Mouse (Mus musculus): ENCODE results near the gene Saxo1.

Saxo1 gene

DNA sequence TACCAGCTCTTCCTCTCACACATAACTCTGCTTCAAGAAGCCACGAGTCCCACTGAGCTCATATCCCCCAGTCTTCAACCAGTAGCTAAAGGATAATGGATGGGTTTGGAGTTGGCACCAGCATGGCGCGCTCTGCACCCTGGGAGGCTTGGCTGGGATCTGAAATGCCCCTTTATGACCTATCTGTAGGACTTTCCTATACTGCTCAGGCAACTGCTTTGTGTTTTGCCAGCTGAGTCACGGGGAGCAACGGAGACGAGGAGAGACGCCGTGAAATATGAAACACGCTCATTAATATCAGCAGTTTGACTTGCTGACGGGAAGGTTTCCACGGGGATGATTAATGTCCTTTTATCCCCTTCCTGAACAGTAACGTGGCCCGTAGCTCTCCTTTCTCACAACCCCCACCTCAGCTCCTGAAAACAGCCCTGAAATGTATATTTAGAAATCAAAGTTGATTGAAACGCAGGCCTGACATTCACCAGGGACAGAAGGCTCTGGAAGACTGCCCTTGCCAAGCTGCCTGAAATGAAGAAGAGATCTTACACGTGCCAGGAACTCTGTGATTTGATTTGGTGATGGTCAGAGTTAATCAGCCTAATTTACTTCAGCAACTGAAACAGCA is 141.6 kb downstream of the Saxo1 start:
- no peak for DNase-seq

- no peak for DNase-seq
These were observed 144.7 kb downstream of the Saxo1 start for GRCm38 (mm10) chr4:86413388-86413787.

- DNase-seq = no peak
These were observed 147.2 kb downstream of the Saxo1 start for GRCm38 (mm10) chr4:86410946-86411345.

GRCm38 (mm10) chr4:86408421-86408820 is 149.7 kb downstream of the Saxo1 start:
- DNase-seq = no peak

DNA sequence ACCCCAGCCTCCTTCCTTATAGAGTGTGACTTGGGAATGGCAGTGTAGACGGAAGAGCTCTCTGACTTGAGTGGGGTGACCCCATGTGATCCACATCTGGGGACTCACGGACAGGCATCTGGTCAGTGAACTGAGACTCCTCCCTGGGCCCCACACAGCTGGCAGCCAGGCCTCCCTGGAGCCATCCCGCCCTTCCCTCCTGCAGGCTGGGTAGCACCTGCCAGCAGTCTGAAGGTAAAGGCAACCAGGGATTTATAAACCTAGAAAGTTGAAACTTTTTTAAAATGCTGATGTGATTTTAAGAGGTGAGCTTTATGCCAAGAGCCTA is 151.0 kb downstream of the Saxo1 start:
- no peak for DNase-seq

GRCm38 (mm10) chr4:86406501-86407199 is 151.5 kb downstream of the Saxo1 start:
- no peak for DNase-seq

GRCm38 (mm10) chr4:86401116-86401515 is 157.0 kb downstream of the Saxo1 start:
- no peak for DNase-seq

DNA sequence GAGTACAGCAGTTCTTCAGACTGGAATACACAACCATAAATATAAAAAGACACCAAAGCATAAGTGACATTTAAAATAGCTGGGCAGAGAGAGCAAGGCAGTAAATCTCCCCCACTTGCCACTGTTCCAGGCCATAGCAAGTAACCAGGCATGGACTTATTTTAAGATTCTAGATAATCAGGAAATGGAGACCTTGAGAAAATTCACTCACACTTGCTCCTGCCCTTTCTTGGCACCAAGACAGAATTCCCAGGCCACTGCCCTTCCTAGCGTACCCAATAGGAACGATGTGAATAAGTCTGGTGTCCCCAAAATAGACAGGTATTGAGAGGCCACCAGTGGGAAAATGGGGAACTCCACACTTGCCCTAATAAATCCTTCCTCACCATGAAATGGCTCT is 160.7 kb downstream of the Saxo1 start:
- no peak for DNase-seq

GRCm38 (mm10) chr4:86396672-86397288 is 161.3 kb downstream of the Saxo1 start:
- DNase-seq = no peak

DNA sequence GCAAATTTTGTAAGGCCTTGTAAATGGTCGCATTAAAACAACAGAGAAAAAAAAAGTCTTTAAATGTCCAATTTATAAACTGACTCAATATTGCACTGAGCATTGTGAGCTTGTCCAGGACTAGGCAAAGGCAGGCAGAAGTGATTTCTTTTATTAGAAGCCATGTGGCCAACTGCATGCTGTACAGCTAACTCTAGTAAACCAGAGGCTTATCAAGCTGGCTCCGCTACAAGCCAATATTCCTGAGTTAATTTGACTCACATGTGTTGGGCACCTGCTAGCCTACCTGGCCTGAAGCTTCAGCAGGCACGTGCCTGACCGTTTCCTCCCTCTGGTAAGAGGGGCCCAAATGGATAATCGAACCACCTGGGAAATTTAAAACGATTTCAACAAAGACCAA is 162.5 kb downstream of the Saxo1 start:
- no peak for DNase-seq
